Mouse (Mus musculus): Measurements from ENCODE around the gene Sptlc2. TPM values are rescaled to one million over a fixed set of nuclear protein-coding genes. Genes with fewer than 3 reads are reported as not detected.
"Not testable (repeated sequence)": the region's sequence is repeated elsewhere in the genome, so short reads cannot be mapped to it uniquely, and the experiment has no call there.

The Sptlc2 gene
- total and polyA plus RNA-seq, 3 experiments: 37.1 to 68.6 (median 49.2) TPM

DNA sequence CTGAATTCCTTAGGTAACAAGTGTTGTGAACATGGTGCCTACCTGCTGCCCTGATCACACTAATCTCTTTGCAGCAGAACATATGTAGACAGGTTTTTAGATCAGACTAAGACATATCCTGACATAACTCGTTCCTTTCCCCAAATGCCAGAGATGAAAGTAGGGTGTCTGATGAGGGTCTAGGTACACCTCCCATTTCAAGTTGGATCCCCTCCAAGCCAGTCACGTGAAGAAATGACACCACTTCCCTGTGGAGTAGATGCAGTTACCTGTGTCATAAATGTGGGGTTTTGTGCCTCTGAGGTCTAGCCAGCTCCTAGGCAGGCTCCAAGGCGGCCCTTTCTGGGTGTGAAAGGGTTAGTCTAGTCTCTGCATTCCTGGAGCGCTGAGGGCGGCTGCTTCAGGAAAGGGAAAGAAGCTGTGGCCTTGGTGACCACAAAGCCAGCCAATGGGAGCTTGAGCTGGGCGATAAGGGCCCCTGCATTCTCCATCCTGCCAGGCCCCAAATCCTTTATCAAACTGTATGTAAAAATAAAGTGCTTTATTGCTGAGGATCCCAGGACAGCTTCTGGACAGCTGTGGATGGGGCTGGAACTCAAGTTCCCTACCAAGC is 109.9 kb downstream of the Sptlc2 start:
- no peak overlapping the region for H3K9ac ChIP-seq (ENCODE audit: insufficient read depth, low read depth)
- in situ Hi-C loops (cut with MboI; ENCODE audit: low pct_ligation_motif_present, low pct_unique_long_range_greater_than_20kb, low sequenced_read_pairs) (loop anchor here (10.0 kb wide), 1 partner anchor 47 kb away; no protein-coding TSS in a partner anchor), dilution Hi-C loops (cut with MboI; ENCODE audit: extremely low pct_ligation_motif_present, extremely low pct_unique_long_range_greater_than_20kb, low sequenced_read_pairs) (no loop called here)
- peaks cover 0 to 36% of the 10 kb centered on the region in 2 experiments; a peak in 2 of 4 replicates for H3K4me1 ChIP-seq (ENCODE audit: control insufficient read depth in 1 of 2, insufficient read depth in 2 of 2)
- no peak overlapping the region for H3K27ac ChIP-seq (ENCODE audit: insufficient read depth, low read depth)
- TF ChIP-seq MAZ (IDR thresholded peaks at IDR 0.05; ENCODE audit: low read depth, low read length) (no peak), E2F4 (IDR thresholded peaks at IDR 0.05; ENCODE audit: insufficient replicate concordance, low read depth, low read length) (no peak), UBTF (IDR thresholded peaks at IDR 0.05; ENCODE audit: low read depth, low read length) (no peak), CHD1 (IDR thresholded peaks at IDR 0.05; ENCODE audit: low read depth, low read length) (no peak), EP300 (IDR thresholded peaks at IDR 0.05; ENCODE audit: low read length) (no peak), PAX5 (IDR thresholded peaks at IDR 0.05; ENCODE audit: low read length) (no peak), POLR2AphosphoS2 (IDR thresholded peaks at IDR 0.05; ENCODE audit: low read depth, low read length) (no peak; the same call in 1 of the 2 replicates), GABPA (IDR thresholded peaks at IDR 0.05; ENCODE audit: insufficient replicate concordance, low read depth, low read length) (no peak)
- H3K27me3 ChIP-seq (replicated peaks): no peaks in the 10 kb centered on the region
- no peak overlapping the region for H3K4me3 ChIP-seq (replicated peaks in 1 of 3; ENCODE audit: low read depth in 2 of 3, low read length in 2 of 3, poor library complexity in 1 of 3)
- H3K9me3 ChIP-seq (replicated peaks; ENCODE audit: low read length): no peaks in the 10 kb centered on the region
- H3K79me2 ChIP-seq (replicated peaks; ENCODE audit: control insufficient read depth, extremely low read depth, insufficient read depth, poor library complexity, severe bottlenecking): no peaks in the 10 kb centered on the region
- peaks cover 32 to 59% of the 10 kb centered on the region in 2 experiments for H3K36me3 ChIP-seq (replicated peaks in 1 of 2; ENCODE audit: control insufficient read depth in 1 of 2, insufficient read depth in 1 of 2, low read length in 1 of 2)
- DNase-seq (ENCODE audit: extremely low read depth): no peak
- no peak overlapping the region for H3K4me2 ChIP-seq (ENCODE audit: insufficient read depth, low read depth, poor library complexity, severe bottlenecking)

DNA sequence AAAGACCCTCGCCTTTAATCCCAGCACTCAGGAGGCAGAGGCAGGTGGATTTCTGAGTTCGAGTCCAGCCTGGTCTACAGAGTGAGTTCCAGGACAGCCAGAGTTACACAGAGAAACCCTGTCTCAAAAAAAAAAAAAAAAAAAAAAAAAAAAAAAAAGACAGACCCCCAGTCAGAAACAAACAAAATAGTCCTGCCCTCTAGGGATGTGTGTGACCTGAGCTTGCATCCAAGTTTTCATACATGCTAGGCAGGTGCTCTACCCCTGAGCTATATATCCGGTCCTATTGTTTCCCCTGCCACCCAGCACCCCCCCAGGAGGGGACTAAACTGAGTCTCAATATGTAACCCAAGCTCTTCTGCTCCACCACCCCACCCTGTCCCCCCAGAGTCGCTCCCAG is 110.9 kb downstream of the Sptlc2 start:
- H3K9me3 ChIP-seq (replicated peaks; ENCODE audit: low read length); H3K79me2 ChIP-seq (replicated peaks; ENCODE audit: control insufficient read depth, extremely low read depth, insufficient read depth, poor library complexity, severe bottlenecking); H3K4me3 ChIP-seq (replicated peaks in 1 of 3; ENCODE audit: low read depth in 2 of 3, low read length in 2 of 3, poor library complexity in 1 of 3); H3K27me3 ChIP-seq (replicated peaks); H3K4me2 ChIP-seq (ENCODE audit: insufficient read depth, low read depth, poor library complexity, severe bottlenecking); H3K9ac ChIP-seq (ENCODE audit: insufficient read depth, low read depth); dilution Hi-C loops (cut with MboI; ENCODE audit: extremely low pct_ligation_motif_present, extremely low pct_unique_long_range_greater_than_20kb, low sequenced_read_pairs); DNase-seq (ENCODE audit: extremely low read depth); H3K27ac ChIP-seq (ENCODE audit: insufficient read depth, low read depth): not testable (repeated sequence)
- peaks cover 0 to 40% of the 10 kb centered on the region in 2 experiments; a peak in 2 of 4 replicates for H3K4me1 ChIP-seq (ENCODE audit: control insufficient read depth in 1 of 2, insufficient read depth in 2 of 2)
- H3K36me3 ChIP-seq (replicated peaks in 1 of 2; ENCODE audit: control insufficient read depth in 1 of 2, insufficient read depth in 1 of 2, low read length in 1 of 2): peaks cover 41 to 69% of the 10 kb centered on the region in 2 experiments
- in situ Hi-C loops (cut with MboI; ENCODE audit: low pct_ligation_motif_present, low pct_unique_long_range_greater_than_20kb, low sequenced_read_pairs): loop anchor here (10.0 kb wide), 1 partner anchor 48 kb away; no protein-coding TSS in a partner anchor

DNA sequence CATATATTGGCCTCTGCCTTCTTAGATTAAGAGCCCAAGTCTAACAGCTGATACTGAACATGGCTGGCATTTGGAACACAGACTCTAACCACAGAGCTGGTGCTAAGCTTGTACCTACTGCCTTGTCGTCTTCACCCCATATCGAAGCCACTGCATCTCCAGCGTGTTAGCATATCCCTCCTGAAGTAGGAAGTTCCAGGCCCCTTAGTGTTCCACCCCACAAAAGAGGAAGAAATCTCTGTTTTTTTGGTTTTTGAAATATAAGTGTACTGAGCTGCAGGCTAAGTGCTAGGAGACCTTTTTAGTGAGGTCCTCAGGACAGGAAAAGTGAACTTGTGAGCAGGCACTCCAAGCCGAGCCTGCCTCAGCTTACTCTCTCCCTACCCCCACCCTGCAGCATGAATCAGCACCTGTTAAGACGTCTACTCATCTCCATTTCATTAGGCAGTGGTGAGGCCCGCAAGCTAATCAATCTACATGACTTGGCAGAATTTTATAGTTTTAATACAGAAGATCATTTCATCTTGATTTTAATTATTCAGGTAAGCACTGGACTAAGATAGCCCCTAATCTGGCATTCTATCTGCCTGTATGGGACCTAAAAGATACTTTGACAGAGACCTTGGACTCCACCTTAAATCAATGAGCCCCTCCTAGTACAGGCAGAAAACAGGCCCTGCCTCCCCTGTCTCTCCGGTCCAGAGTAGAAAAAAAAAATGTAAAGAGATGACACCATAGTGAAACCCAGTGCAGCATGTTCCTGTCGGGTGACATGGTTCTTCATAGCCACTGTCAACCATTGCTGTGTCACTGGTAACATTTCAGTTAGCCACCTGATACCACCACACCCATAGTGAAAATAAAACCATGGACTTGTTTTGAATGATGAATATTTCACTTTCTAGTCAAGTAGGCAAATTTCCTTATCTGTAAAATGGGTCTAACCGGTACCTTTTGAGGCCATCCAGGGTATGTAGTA is 113.0 kb downstream of the Sptlc2 start:
- peaks cover 0 to 42% of the 10 kb centered on the region in 2 experiments; a peak in 2 of 4 replicates for H3K4me1 ChIP-seq (ENCODE audit: control insufficient read depth in 1 of 2, insufficient read depth in 2 of 2)
- no peak overlapping the region for H3K4me3 ChIP-seq (replicated peaks in 1 of 3; ENCODE audit: low read depth in 2 of 3, low read length in 2 of 3, poor library complexity in 1 of 3)
- H3K79me2 ChIP-seq (replicated peaks; ENCODE audit: control insufficient read depth, extremely low read depth, insufficient read depth, poor library complexity, severe bottlenecking): no peaks in the 10 kb centered on the region
- H3K36me3 ChIP-seq (replicated peaks in 1 of 2; ENCODE audit: control insufficient read depth in 1 of 2, insufficient read depth in 1 of 2, low read length in 1 of 2): peaks cover 59 to 90% of the 10 kb centered on the region in 2 experiments
- TF ChIP-seq CHD1 (IDR thresholded peaks at IDR 0.05; ENCODE audit: low read depth, low read length): no peak
- 0 out of 2 replicates have a peak, but pooled peaks have one; percentile 5 for TF ChIP-seq MAFK (IDR thresholded peaks at IDR 0.05; ENCODE audit: insufficient replicate concordance, low read length)
- H3K27me3 ChIP-seq (replicated peaks): no peaks in the 10 kb centered on the region
- no peak overlapping the region for H3K27ac ChIP-seq (ENCODE audit: insufficient read depth, low read depth)
- H3K9me3 ChIP-seq (replicated peaks; ENCODE audit: low read length): no peaks in the 10 kb centered on the region
- no peak overlapping the region for H3K4me2 ChIP-seq (ENCODE audit: insufficient read depth, low read depth, poor library complexity, severe bottlenecking)
- H3K9ac ChIP-seq (ENCODE audit: insufficient read depth, low read depth): no peak overlapping the region
- in situ Hi-C loops (cut with MboI; ENCODE audit: low pct_ligation_motif_present, low pct_unique_long_range_greater_than_20kb, low sequenced_read_pairs) (loop anchor here (10.0 kb wide), 1 partner anchor 50 kb away; no protein-coding TSS in a partner anchor), dilution Hi-C loops (cut with MboI; ENCODE audit: extremely low pct_ligation_motif_present, extremely low pct_unique_long_range_greater_than_20kb, low sequenced_read_pairs) (no loop called here)
- DNase-seq (ENCODE audit: extremely low read depth): no peak

Measured in CH12.LX (cell line).